Mouse (Mus musculus) gastrocnemius, adult 18-20 months (tissue): Measurements from ENCODE around the gene Ypel1. TPM values are rescaled to one million over a fixed set of nuclear protein-coding genes. Genes with fewer than 3 reads are reported as not detected.

ENCODE experiments used
- DNase-seq: peaks from one replicate; pipeline ENCODE4 v3.0.0; 2021; ENCODE audit warnings: low spot score
- total RNA-seq, 2 experiments: library from RNA; stranded (reverse); gene quantifications; 2 replicates each; pipeline ENCODE4 v1.2.3; 2021

The Ypel1 gene
- total RNA-seq, 2 experiments from 2014 or later, result 0.36 to 1.1 TPM

DNA sequence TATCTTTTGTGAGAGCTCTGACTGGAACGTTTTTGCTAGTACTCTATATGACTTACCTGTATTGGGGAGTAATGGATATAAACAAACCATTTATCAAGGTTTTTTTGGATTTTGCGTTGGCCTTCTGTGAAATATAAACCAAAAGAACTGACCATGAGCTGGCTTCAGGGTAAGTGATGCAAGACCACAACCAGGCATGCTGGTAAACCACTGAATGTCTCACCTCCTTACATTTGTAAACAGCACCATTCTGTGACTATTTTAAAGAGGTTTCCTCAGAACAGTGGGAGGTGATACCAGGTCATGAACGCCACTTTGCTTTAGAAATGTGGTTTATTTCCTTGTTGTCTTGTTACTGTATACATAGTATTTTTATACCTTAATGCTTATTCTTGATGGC, 16.7 kb downstream of the Ypel1 start:
- DNase-seq, result no peak

- DNase-seq, result no peak
These were observed 17.2 kb downstream of the Ypel1 start for GRCm38 (mm10) chr16:17086669-17087193.

GRCm38 (mm10) chr16:17088346-17088745, 18.9 kb downstream of the Ypel1 start:
- no peak for DNase-seq

DNA sequence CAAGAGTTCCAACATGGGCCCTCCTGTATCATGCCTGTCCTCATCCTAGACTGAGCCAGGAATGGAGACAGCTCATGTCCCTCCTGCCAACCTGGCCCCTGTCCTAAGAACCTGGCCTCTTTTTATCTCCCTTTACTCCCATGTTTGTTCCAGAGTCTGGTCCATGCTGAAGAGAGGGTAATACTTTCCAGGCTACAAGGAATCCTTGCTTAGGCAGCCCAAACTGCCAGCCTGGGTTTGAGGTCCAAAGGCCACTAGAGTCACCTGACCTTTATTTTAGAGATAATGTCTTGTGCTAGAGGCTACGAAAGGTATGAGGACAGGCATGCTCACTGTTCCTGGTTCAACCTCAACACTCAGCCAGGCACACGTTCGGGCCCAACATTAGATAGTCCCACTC, 27.4 kb downstream of the Ypel1 start:
- DNase-seq, result no peak

GRCm38 (mm10) chr16:17102630-17103220, 33.2 kb downstream of the Ypel1 start:
- no peak for DNase-seq

GRCm38 (mm10) chr16:17104600-17104999, 35.1 kb downstream of the Ypel1 start:
- no peak for DNase-seq

- peak; percentile 75 for DNase-seq
These were observed 41.6 kb downstream of the Ypel1 start, which contains the start of gene Ppil2 for GRCm38 (mm10) chr16:17110771-17111743. Gene Ppil2, minus strand, starts transcription at chr16:17111257.

DNA sequence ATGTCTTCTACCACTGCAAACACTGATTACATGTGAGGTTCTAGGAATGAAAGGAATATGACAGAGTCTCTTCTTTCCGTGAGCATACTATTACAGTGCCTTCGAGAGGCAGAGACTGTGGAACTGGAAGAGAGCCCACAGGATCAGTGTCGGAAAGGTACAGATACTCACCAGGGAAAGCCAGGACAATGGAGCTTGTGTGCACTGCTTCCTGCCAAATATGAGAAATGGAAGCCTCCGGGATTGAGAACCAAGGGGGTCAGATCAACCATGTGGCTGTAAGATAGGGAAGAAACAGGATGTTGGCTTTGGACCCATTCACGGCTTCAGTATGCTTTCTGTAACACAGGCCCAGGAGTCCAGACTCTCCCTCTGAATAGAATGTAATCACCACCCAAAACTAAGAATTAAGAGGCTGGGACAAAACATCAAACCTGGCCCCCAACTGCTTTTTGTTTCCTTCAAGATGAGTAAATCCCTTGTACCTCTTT, 47.9 kb downstream of the Ypel1 start:
- no peak for DNase-seq

- DNase-seq, result no peak
These were observed 52.1 kb downstream of the Ypel1 start for GRCm38 (mm10) chr16:17121569-17121968.

DNA sequence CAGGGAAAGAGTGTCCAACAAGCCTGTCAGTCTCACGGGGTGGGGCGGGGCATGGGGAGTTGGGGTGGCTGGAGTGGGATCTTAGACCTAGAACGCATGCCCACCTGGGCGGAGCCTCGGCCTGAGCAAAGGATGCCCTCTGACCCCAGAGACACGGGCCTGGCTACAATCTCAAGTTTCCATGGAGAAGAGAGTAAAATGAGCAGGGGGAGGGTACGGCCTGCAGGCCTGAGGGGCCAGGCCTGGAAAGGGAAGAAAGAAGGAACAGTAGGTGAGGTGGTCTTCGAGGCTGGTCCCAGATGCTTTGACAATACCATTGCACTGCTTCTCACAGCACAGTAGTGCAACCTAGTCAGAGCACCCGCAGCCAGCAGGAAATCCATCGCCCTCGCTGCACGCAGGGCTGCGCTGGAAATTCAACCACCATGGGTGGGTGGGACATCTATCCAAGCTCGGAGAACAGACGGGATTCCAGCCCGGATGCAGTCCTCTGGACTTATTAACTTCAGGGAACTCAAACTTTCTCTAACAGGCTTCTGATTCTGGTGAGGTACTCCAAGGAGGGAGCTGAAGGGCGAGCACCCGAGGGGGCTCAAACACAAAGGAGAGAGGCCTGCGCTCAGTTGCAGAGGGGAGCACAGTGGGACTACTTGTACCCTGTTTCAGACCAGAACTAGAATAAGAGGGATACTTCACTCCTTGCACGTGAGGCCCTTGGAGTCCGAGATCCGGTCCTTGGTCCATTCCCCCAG, 54.8 kb downstream of the Ypel1 start:
- DNase-seq, result no peak

DNA sequence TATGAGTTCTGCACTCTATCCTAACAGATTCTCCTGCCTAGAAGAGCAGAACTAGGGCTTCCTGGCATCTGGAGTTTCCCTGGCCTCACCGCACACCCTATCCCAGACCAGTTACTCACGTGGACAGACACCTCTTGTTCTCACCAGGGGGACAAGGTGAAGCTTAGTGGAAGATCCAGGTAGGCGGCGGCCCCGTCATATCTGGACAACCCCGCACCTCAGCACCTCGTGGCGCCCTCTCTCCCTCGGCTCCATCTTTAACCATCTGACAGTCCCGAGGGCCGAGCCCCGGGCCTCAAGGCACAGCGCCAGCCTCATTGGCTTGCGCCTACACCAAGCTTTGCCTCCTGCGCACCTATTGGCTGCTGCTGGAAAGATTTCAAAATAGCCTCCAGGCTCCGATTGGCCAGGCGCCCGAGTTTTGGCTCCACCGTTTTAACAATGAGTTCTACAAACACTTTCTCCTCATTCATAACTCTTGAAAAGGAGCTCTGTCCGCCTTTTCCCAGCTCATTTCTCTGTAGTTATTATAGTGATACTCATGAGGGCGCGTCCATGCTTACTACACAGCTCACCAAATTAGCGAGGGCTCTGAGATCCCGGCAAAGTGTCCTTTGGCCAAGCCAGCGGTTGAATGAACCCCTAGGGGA, 55.5 kb downstream of the Ypel1 start, which contains the start of gene 2610318N02Rik:
Gene 2610318N02Rik (minus strand): TSS at position 297 of the 650 bp plus-strand sequence.
- peak; percentile 14 for DNase-seq

- DNase-seq, result peak; percentile 46
These were observed 57.8 kb downstream of the Ypel1 start for GRCm38 (mm10) chr16:17127292-17127691.

DNA sequence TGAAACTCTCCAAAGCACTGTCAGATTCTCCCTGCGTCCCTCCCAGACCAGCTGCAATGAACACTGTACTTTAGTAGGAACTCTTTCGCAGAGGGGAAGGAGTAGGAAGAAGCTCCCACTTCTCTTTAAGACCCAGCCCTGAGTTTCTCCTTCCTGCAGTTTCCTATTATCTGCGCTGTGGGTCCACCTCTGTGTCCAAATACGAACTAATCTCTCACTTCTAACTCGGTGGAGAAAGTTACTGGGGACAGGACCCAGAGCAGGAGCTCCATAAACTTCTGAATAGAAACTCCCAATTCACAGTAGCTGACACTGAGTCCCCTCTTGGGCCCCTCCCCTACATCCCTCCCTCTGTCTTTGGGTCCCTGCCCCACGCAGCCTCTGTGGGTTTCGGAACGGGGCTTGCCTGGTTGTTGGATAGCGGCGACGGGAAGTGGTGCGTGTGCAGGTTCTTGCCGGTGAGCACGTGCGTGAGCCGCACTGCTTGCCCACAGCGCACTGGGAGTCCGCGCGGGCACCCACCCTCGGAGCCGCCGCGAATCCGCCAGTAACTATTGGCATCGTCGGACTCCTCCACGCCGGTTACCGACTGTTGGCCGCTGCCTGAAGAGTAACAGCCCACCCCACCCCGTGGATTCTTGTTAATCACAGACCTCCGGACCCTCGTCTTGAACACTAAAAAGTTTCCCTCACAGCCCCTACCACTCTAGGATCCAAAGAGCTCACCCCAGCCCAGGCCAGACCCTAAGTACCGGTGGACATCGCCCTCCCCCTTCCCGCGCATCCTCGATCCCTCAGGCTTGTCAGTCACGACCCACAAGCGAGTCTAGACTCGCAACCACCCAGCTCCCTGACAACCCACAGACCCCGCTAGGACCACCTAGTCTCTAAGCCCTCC, 61.9 kb downstream of the Ypel1 start:
- DNase-seq, result no peak

GRCm38 (mm10) chr16:17132089-17132905, 62.8 kb downstream of the Ypel1 start, which contains the start of gene Sdf2l1:
Gene Sdf2l1, minus strand, starts transcription at chr16:17132383.
- DNase-seq, result peak; percentile 97

- DNase-seq, result no peak
These were observed 63.4 kb downstream of the Ypel1 start for GRCm38 (mm10) chr16:17132906-17133200.
